ENCODE assay signal across 8 mouse cellular contexts in the genomic region with DNA sequence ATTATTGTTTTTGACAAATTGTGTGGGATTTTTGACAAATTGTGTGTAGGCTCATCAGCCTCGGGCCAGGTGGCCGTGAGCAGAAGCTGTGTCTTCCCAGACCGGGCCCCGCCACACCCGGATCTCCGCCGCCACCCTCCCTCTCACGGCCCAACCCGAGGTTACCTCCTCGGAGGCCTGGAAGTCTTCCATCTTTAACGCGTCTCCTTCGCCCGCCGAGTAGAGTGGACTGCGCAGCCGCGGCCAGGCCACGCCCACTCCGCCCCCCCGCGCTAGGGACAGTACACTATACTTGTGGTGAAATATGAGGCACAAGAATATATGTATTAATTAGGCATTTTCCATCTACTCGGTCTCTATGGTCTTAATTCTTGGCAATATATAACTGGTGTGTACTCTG.
DNase-seq lines count a peak whose midpoint lies in the region; ATAC-seq lines count a peak whose summit lies in the region.
"Not testable (repeated sequence)": the region's sequence is repeated elsewhere in the genome, so short reads cannot be mapped to it uniquely, and the experiment has no call there.

No protein-coding gene starts in this region.

- H3K27ac ChIP-seq in forebrain, embryonic 14.5 days (ENCODE audit: low read depth, low read length); heart, embryonic 14.5 days (replicated peaks in 1 of 2; ENCODE audit: control insufficient read depth in 1 of 2, insufficient read depth in 1 of 2, low read depth in 2 of 2, low read length in 2 of 2); kidney, embryonic 15.5 days; limb, embryonic 12.5 days: not testable (repeated sequence)

- not testable (repeated sequence) for H3K4me1 ChIP-seq in forebrain, embryonic 14.5 days (ENCODE audit: control insufficient read depth, insufficient read depth, low read length); heart, embryonic 14.5 days (ENCODE audit: control insufficient read depth in 2 of 2, insufficient read depth in 2 of 2, low read length in 2 of 2); kidney, embryonic 15.5 days; limb, embryonic 12.5 days (replicated peaks)

- 50% methylated on average over 21 of the region's 23 CpGs for WGBS in forebrain, embryonic 14.5 days
- WGBS in heart, embryonic 14.5 days: 37% methylated on average over 21 of the region's 23 CpGs
- 34% methylated on average over 23 of the region's 23 CpGs for WGBS in kidney, embryonic 15.5 days
- 39% methylated on average over 23 of the region's 23 CpGs for WGBS in limb, embryonic 12.5 days

- DNase-seq in A20 (ENCODE audit: low read depth, low spot score): peak; percentile 68
- DNase-seq in cerebellum, adult 11 months: peak; percentile 87
- peak; percentile 70 for DNase-seq in forebrain, embryonic 14.5 days (ENCODE audit: low spot score)
- peak; percentile 26 for DNase-seq in naive thymus-derived CD4-positive, alpha-beta T cell, adult 2 months (ENCODE audit: low read depth)
- DNase-seq in spleen, postnatal 14 days (ENCODE audit: low spot score in 2 of 2): peak; percentile 64 to 73

- not testable (repeated sequence) for H3K9me3 ChIP-seq in forebrain, embryonic 14.5 days (replicated peaks; ENCODE audit: control insufficient read depth, low read length); heart, embryonic 14.5 days (ENCODE audit: control insufficient read depth, low read length); kidney, embryonic 15.5 days (replicated peaks); limb, embryonic 12.5 days

- not testable (repeated sequence) for H3K9ac ChIP-seq in forebrain, embryonic 14.5 days (ENCODE audit: low read length); heart, embryonic 14.5 days (ENCODE audit: low read length); kidney, embryonic 15.5 days; limb, embryonic 12.5 days (replicated peaks)

- H3K4me2 ChIP-seq in forebrain, embryonic 14.5 days (ENCODE audit: low read length): peak overlapping the region; percentile 47; the same call in 1 of the 2 replicates
- peak overlapping the region; percentile 34; the same call in 1 of the 2 replicates for H3K4me2 ChIP-seq in heart, embryonic 14.5 days (ENCODE audit: low read length)
- H3K4me2 ChIP-seq in kidney, embryonic 15.5 days: 0 out of 2 replicates have a peak overlapping the region, but pooled peaks have one; percentile 35
- H3K4me2 ChIP-seq in limb, embryonic 12.5 days: peak overlapping the region; percentile 39; the same call in 1 of the 2 replicates

- ATAC-seq in forebrain, embryonic 14.5 days: peak; percentile 56
- ATAC-seq in heart, embryonic 14.5 days (ENCODE audit: insufficient number of reproducible peaks, insufficient read depth, low FRiP score, low read depth); kidney, embryonic 15.5 days (replicated peaks; ENCODE audit: low FRiP score); limb, embryonic 12.5 days (ENCODE audit: insufficient number of reproducible peaks, insufficient read depth, low FRiP score, low TSS enrichment, low read depth): not testable (repeated sequence)

- H3K36me3 ChIP-seq in forebrain, embryonic 14.5 days (ENCODE audit: control insufficient read depth, insufficient read depth, low read length); heart, embryonic 14.5 days (ENCODE audit: control insufficient read depth, insufficient read depth, low read length); kidney, embryonic 15.5 days; limb, embryonic 12.5 days: not testable (repeated sequence)

- H3K4me3 ChIP-seq in forebrain, embryonic 14.5 days (ENCODE audit: low read depth, low read length); heart, embryonic 14.5 days (ENCODE audit: control insufficient read depth in 1 of 2, insufficient read depth in 1 of 2, low read depth in 1 of 2, low read length in 2 of 2); kidney, embryonic 15.5 days (replicated peaks); limb, embryonic 12.5 days (replicated peaks): not testable (repeated sequence)

- H3K27me3 ChIP-seq in forebrain, embryonic 14.5 days (replicated peaks; ENCODE audit: control insufficient read depth, insufficient read depth, low read length); heart, embryonic 14.5 days (ENCODE audit: control insufficient read depth, insufficient read depth, low read length): not testable (repeated sequence)
- peaks cover 15% of the 10 kb centered on the region for H3K27me3 ChIP-seq in kidney, embryonic 15.5 days
- peaks cover 16% of the 10 kb centered on the region for H3K27me3 ChIP-seq in limb, embryonic 12.5 days

Comparison
In these comparisons a context has a peak if more than half of its experiments do, and no peak if none do; other contexts are left out.
1. DNase-seq: peak in every context shown above with its lines; median percentile 87 in cerebellum, adult 11 months; 70 in forebrain, embryonic 14.5 days; 68 in spleen, postnatal 14 days; 68 in A20; 26 in naive thymus-derived CD4-positive, alpha-beta T cell, adult 2 months.